Mouse (Mus musculus): Measurements from ENCODE around the gene Wdr66.

GRCm38 (mm10) chr5:123350386-123350785 lies 98.5 kb downstream of the Wdr66 start:
- TF ChIP-seq CTCF (IDR thresholded peaks at IDR 0.05; ENCODE audit: borderline replicate concordance, insufficient read depth, low read depth, low read length) (peak; percentile 21; the same call in 1 of the 2 replicates), POLR2A (IDR thresholded peaks at IDR 0.05; ENCODE audit: borderline replicate concordance, insufficient read depth, low read length) (no peak)
